In the genomic region with DNA sequence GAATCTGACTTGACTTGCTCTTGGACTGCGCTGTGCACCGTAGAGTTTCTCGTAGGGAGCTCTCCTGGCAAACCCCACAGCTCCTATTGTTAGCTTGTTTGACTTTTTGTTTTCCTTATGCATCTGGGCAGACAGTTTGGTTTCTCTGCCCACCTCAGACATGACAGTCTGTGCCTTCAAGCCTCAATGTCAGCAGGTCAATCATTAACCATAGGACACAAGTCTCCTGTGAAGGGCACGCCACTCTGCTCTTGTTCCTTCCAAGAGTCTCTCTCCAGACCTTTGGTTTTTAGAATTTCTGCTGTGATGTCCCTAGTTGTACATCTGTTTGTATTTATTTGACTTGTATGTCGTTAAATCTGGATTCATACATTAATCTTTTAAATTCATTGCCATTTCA, we compare ENCODE assay signal across 20 mouse cellular contexts.
"Had no signal": no experiment of that assay in that cellular context is flagged by ENCODE, and none has a peak within 500 bp of the region (broad histone marks: within the 10 kb centered on the region; RNA-seq: fewer than 3 reads in every experiment).

No protein-coding gene starts in this region.

- H3K9ac ChIP-seq: limb, embryonic 12.5 days; limb, embryonic 15.5 days; liver, embryonic 14.5 days; liver, postnatal 0 days; lung, embryonic 14.5 days; midbrain, embryonic 12.5 days; midbrain, embryonic 15.5 days; neural tube, embryonic 12.5 days had no signal

- H3K4me2 ChIP-seq: limb, embryonic 12.5 days; limb, embryonic 15.5 days; liver, embryonic 11.5 days; lung, embryonic 14.5 days; midbrain, embryonic 12.5 days; midbrain, embryonic 15.5 days; neural tube, embryonic 12.5 days had no signal

- H3K4me3 ChIP-seq: limb, embryonic 12.5 days; limb, embryonic 15.5 days; midbrain, embryonic 12.5 days; midbrain, embryonic 15.5 days; neural tube, embryonic 12.5 days had no signal

- DNase-seq: layer of hippocampus, adult 9-11 months; left cerebral cortex, postnatal 4 days; liver, postnatal 0 days; lung, embryonic 14.5 days; retina, postnatal 1 day; right cerebral cortex, postnatal 25 days; thymus, adult 18-20 months; thymus, postnatal 36 days had no signal

- H3K27me3 ChIP-seq: limb, embryonic 12.5 days; limb, embryonic 15.5 days; midbrain, embryonic 12.5 days; midbrain, embryonic 15.5 days; neural tube, embryonic 12.5 days had no signal

- H3K9me3 ChIP-seq: limb, embryonic 15.5 days; midbrain, embryonic 12.5 days; midbrain, embryonic 15.5 days; neural tube, embryonic 12.5 days had no signal

- H3K27ac ChIP-seq: hindbrain, postnatal 0 days; limb, embryonic 12.5 days; limb, embryonic 15.5 days; liver, embryonic 14.5 days; macrophage; midbrain, embryonic 12.5 days; midbrain, embryonic 15.5 days; neural tube, embryonic 12.5 days had no signal

- H3K4me1 ChIP-seq: neural tube, embryonic 12.5 days had no signal

- ATAC-seq: hindbrain, postnatal 0 days; inflammation-experienced regulatory T-cells, adult 6 months; intestine, embryonic 16.5 days; liver, postnatal 0 days; lung, postnatal 0 days; midbrain, embryonic 15.5 days had no signal

- H3K36me3 ChIP-seq: limb, embryonic 12.5 days; limb, embryonic 15.5 days; midbrain, embryonic 12.5 days; midbrain, embryonic 15.5 days; neural tube, embryonic 12.5 days had no signal
